Mouse (Mus musculus) fibroblast of lung, adult 2 months (primary cell): ENCODE measurements around the gene Ripor2.

Source experiments
- DNase-seq: peaks from one replicate; pipeline ENCODE4 v3.0.0-alpha.2; 2011; ENCODE audit warnings: low read depth

Gene Ripor2

GRCm38 (mm10) chr13:24712581-24713130 is 130.7 kb downstream of the Ripor2 start:
- DNase-seq = no peak

DNA sequence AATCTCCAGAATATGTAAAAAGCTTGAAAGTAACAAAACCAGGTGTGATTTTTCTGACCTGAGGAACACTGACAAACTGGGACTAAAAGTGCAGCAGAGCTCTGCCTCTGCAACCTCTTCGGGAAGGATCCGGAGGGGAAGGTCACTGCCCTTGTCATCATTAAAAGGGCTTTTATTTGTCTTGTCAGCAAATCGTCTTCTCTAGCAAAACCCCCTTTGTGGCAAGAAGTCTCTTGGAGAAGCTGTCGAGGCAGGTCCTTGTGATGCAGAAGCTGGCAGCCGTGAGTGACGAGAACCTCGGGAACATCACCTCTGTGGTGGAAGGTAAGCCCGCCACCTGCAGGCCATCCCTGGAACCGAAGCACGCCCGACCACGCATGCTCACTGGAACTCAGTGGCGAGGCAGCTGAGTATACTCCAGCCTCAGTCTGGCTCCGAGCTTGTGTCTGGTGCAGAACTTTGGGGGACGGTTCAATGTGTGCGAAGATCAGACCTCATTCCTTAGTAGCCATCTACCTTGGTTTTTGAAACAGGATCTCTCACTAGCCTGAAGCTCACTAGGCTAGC is 131.5 kb downstream of the Ripor2 start:
- DNase-seq = peak; percentile 49

DNA sequence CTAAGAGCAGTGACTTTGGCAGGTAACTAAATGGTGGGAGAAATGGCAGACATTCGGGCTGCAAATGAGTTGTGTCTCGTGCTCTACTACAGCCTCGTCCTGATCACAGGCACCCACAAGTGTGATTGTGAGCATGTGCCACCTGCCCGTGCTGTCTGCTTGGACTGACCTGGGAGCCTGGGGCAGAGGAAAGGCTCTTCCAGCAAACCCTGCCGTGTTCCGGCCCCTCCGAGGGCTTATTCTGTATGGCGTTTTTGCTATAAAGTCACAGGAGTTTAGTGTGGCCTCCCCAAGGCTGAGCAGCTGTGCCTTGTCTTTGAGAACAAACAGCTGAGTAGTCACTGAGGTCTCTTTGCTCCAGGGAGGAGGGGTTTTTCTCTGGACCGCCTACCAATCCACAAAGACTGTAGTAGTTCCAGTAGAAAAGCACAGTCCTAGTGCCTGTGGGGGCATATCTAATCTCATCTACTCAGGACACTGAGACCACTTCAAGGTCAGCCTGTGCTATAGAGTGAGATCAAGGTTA is 132.4 kb downstream of the Ripor2 start:
- DNase-seq = no peak

GRCm38 (mm10) chr13:24715601-24716000 is 133.6 kb downstream of the Ripor2 start:
- no peak for DNase-seq

DNA sequence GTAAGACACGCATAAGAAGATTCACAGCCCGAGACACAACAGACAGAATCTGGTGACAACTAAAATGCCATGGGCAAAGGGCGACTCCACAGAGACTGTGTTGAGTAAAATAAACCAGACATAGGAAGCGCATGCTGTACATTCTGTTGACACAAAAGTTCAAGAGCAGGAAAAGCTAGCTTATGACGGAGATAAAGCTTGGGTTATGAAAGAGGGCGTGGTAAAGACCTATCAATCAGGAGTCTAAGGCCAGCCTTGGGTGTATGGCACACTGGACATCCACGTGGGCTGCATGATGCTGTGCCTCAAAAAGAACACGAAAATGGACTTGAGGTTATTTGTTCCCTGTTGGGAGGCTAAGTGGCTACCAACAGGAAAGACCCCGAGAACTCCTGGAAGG is 134.5 kb downstream of the Ripor2 start:
- no peak for DNase-seq

DNA sequence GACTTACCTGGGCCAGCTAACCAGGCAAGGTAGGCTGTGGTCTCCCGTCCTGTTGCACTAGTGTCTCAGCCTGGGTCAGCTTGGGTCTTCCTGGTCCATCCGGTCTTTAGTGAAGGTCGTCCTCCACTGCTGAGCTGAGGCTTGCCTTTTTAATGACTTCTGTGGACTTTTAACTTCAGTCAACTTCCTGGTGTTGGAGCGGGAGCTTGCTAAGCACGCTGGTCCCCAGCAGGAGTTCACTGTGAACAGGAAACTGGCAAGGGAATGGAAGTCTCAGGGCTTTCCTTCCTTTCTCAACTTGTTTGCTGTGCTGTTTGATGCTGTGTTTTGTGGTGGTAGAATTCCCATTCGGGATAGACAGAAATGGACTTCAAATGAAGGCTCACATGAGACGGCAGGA is 135.7 kb downstream of the Ripor2 start:
- no peak for DNase-seq

DNA sequence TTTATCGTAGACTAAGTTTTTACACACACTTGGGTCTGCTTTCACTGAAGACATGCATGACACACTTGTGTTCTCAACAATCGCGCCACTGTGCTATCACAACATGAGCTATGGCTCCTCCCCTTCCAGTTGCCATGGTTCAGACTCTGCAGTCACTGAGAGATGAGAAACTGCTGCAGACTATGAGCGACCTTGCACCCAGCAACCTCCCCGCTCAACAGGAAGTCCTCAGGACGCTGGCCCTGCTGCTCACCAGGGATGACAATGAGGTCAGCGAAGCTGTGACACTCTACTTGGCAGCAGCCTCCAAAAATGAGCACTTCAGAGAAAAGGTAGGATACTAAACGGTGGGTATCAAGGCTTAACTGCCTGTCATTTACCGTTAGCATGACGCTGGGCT is 139.5 kb downstream of the Ripor2 start:
- DNase-seq = no peak

DNA sequence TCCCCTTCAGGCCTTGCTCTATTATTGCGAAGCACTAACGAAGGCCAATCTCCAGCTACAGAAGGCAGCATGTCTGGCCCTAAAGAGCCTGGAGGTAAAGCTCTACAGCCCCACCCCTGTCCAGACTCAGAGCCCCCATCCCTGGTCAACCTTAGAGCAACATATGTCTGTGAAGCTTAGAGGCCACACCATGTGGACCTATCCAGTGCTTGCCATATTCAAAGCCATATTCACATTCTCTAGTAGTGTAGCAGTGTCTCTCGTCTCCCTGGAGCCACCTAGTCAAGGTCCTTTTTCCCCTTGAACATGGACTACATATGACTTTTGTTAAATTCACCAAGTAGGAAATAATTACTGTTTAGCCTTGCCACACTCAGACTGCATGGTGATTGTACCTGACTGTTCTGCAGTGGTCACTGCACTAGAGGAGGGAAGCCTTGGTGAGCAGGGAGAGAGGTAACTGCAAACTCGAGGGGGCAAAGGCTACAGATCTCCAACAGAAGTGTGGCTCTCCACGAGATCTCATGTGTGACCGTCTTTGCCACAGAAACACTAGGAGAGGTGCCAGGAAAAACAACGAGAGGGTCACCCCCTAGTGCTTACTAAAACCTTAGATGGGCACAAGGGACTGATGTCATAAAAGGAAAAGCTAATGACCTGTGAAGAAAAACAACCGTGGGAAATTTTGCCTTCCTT is 141.9 kb downstream of the Ripor2 start:
- DNase-seq = no peak

DNA sequence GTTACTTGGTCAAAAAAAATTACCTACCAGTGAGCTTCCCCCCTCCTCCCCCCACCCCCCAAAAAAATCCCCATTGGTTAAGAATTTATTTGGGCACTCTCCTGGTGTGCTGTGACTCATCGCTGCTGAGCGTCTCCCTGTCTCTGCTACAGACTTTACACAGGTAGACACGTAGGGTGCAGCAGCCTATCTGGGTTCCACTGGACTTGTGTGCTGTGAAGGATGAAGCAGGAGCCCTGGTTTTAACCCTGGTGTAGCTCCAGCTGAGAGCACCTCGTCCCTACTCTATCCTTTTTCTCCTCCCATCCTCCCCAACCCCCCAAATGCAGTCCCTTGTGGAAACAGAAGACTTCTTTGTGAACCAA is 142.4 kb downstream of the Ripor2 start:
- DNase-seq = peak; percentile 56

DNA sequence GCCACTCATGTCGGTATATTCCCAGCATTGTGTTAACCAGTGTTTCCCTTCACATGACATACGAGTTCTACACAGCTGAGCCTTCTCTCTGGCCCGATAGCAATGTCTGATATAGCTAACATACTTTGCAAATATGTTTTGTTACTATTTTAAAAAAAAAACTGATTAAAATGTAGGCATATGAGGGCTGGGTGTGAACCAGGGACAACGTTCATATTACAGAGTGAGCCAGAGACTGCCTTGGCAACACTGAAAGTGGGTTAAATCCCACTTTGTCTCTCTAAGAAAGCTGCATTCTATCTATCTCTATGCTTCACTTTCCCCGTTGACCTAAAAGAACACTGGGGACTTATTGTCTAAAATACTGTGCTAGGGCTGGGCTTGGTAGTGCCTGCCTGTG is 147.1 kb downstream of the Ripor2 start:
- no peak for DNase-seq

- no peak for DNase-seq
Observed at GRCm38 (mm10) chr13:24734502-24734901, 152.5 kb downstream of the Ripor2 start.

- no peak for DNase-seq
Observed at GRCm38 (mm10) chr13:24735608-24736131, 153.7 kb downstream of the Ripor2 start.

DNA sequence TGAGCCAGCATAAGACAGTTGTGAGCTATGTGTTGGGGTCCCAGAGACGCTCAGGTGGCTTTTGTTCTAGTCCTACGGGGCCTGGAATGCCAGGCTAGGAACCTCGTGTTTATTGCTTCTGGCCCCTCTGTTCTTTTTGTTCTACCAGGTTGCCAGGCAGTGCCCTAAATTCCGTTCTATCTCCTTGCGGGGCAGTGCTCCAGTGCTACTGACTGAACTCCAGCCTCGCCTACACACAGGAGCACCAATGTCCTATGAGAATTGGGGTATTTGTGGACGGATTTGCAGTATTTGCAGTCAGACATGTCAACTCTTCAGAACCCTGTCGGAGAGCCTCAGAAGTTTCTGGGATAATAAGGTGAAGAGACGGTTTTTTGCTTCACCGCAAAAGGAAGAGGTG is 159.0 kb downstream of the Ripor2 start, which contains the start of gene Armh2:
TSS of gene Armh2 (plus strand) at position 205 of the 400 bp plus-strand sequence.
- DNase-seq = no peak

GRCm38 (mm10) chr13:24747823-24748222 is 165.8 kb downstream of the Ripor2 start:
- DNase-seq = no peak

- no peak for DNase-seq
Observed at GRCm38 (mm10) chr13:24750807-24751206, 168.8 kb downstream of the Ripor2 start.

GRCm38 (mm10) chr13:24751396-24751795 is 169.4 kb downstream of the Ripor2 start:
- DNase-seq = no peak

GRCm38 (mm10) chr13:24756756-24757155 is 174.8 kb downstream of the Ripor2 start:
- no peak for DNase-seq

DNA sequence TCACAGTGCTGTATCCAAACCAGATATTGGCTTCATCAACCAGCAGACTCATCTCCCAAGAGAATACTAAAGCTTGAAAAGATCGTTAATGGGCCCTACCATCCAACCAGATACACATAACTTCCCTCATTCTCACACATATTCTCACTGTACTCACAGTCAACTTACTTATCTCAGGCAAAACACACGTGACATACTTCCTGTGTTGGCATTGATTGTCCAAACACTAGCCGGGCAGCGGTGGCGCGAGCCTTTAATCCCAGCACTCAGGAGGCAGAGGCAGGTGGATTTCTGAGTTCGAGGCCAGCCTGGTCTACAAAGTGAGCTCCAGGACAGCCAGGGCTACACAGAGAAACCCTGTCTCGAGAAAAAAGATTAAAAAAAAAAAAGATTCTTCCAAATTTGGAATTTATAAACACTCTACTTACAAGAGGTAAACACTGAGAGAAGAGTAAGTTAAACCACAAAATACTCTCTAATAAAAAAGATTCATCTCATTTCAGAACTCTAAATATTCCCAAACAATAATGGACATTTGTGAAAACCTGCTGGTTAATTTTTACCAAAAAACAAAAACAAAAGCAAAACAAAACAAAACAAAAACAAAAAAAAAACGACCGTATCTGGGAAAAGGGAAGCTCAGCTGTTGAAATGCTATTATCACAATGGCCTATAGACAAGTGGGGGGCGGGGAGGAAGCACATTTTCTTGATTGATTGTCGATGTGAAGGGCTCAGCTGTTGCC is 176.0 kb downstream of the Ripor2 start:
- no peak for DNase-seq

DNA sequence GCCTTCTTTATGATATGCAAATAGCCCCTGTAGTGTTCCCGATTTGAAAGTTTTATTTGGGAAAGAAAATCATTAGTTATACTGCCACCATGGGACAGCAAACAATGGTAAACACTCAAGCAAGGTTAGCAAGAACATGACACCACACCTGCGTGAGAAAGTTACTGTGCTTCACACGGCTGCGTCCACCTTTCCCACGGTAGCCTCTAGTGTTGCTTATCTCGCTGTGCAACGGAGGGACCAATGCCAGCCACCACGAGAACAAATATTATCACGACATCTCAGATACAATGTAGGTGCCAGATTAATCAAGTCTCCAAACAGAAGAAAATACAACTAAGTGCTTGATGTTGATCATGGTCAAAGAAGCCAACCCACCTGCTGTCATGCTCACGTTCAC is 177.5 kb downstream of the Ripor2 start:
- no peak for DNase-seq

DNA sequence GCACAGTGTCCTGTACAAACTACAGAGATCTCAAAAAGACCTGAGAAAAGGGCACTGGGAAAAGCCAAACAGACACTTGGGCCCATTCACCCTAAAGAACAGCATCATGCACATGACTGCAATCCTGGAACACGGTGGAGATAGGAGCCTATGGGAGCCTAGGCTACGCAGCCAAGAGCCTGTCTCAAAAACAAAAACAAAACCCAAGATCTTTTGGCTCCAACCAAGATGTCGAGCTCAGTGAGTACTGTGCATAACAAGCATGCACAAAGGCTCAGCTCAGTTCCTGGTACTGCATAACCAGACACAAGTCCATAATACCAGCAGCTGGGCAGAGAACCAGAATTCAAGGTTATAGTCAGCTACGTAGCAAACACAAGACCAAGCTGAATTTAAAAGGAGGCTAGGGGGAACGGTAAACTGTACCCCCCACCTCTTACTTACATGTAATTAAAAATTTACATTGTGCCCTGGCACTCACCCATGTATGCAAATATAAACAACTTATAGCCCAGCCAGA is 178.4 kb downstream of the Ripor2 start:
- DNase-seq = no peak

DNA sequence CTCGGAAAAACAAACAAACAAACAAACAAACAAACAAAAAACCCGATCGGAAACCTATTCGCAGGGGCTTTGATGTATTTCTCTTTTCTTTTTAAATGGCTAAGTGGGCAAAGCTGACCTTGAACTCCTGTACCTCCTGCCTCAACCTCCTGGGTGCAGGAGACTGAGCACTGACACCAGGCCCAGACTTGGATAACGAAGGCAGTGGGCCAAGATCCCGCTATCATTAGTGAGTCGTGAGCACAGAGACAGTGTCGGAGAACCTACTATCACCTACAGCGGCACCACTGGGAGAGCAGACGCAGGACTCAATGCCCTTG is 179.1 kb downstream of the Ripor2 start:
- no peak for DNase-seq

DNA sequence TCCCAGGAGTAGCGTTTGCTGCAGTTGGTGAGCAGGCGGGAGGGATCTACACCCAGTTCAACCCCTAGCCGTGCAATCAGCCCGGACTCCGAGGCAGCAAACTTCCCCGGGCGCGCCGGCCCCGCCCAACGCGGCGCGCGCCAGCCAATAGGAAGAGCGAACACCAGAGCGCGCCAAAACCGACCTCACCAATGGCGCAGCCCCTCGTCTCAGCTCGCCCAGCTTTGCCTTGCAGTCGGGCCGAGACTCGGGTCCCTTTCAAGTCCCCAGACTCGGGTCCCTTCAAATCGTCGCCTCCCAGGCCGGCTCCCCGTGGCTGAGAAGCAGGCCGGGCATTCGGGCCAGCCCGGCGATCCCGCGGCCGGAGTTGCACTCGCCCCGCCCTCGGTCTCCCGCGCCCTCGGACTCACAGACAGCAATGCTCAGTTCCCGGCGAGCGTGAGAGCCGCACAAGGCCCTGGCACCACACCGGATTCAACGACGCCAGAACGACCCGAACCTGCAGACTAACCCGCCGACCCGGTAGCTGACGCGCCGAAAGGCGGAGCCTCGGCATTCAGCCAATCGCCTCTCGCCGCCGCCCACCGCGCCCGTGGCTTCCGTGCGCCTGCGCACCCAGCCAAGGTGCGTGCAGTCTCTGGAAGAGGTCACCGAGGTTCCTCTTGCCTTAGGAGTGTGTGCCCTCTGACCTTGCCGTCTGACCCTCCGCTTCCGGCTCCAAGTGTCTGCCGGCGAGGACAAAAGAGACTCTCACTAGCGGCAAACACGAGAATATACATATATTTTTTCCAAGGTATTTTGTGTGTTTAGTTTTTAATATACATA is 179.6 kb downstream of the Ripor2 start, which contains the start of gene Gmnn:
TSS of gene Gmnn (minus strand) at position 521 of the 825 bp plus-strand sequence.
- DNase-seq = peak; percentile 63
